Mouse (Mus musculus) heart, embryonic 12.5 days (tissue): ENCODE measurements around the gene Cxadr. TPM values are rescaled to one million over a fixed set of nuclear protein-coding genes. Genes with fewer than 3 reads are reported as not detected.

Source experiments
- ATAC-seq: fragments of 200-750 bp; cut with Nextera tagmentation; 2 replicates; pipeline ENCODE4 v1.8.0; 2017; ENCODE audit warnings: moderate TSS enrichment, moderate library complexity; ENCODE audit not compliant: insufficient number of reproducible peaks, low FRiP score
- H3K27ac ChIP-seq: fragments of 300-500 bp; sonication (generic); 2 replicates; pipeline ENCODE4 v1.5.1; 2016; ENCODE audit warnings: mild to moderate bottlenecking, moderate library complexity; ENCODE audit not compliant: poor library complexity, severe bottlenecking
- H3K27me3 ChIP-seq: fragments of 300-500 bp; sonication (generic); replicated peaks from 2 replicates; pipeline ENCODE4 v1.6.1; 2016; ENCODE audit warnings: mild to moderate bottlenecking, moderate library complexity
- H3K36me3 ChIP-seq: fragments of 300-500 bp; sonication (generic); 2 replicates; pipeline ENCODE4 v1.6.1; 2016; ENCODE audit warnings: mild to moderate bottlenecking, moderate library complexity
- H3K4me1 ChIP-seq: fragments of 300-500 bp; sonication (generic); replicated peaks from 2 replicates; pipeline ENCODE4 v1.6.1; 2016; ENCODE audit warnings: mild to moderate bottlenecking
- H3K4me2 ChIP-seq: fragments of 300-500 bp; sonication (generic); 2 replicates; pipeline ENCODE4 v1.6.1; 2016; ENCODE audit warnings: mild to moderate bottlenecking, moderate library complexity
- H3K4me3 ChIP-seq: fragments of 300-500 bp; sonication (generic); 2 replicates; pipeline ENCODE4 v1.5.1; 2016; ENCODE audit warnings: mild to moderate bottlenecking
- H3K9ac ChIP-seq: fragments of 300-500 bp; sonication (generic); 2 replicates; pipeline ENCODE4 v1.6.1; 2016; ENCODE audit warnings: mild to moderate bottlenecking, moderate library complexity
- H3K9me3 ChIP-seq: fragments of 300-500 bp; sonication (generic); replicated peaks from 2 replicates; pipeline ENCODE4 v1.6.1; 2016; ENCODE audit warnings: mild to moderate bottlenecking, moderate library complexity
- WGBS: fragments of 180-500 bp; shearing (Covaris S2); methylation state at CpG from one replicate; pipeline ENCODE4 v1.1.7; 2016; 5-methylcytosine and 5-hydroxymethylcytosine counted together
- polyA plus RNA-seq: library from polyadenylated mRNA; unstranded; fragments of >200 nt; fragmentation: Nextera tagmentation; extraction: Ambion mirVana; gene quantifications from 2 replicates; pipeline ENCODE4 v1.2.1, GENCODE M21; 2016

Cxadr gene
- polyA plus RNA-seq, 1 experiment from 2014 or later, result 43.6 TPM

DNA sequence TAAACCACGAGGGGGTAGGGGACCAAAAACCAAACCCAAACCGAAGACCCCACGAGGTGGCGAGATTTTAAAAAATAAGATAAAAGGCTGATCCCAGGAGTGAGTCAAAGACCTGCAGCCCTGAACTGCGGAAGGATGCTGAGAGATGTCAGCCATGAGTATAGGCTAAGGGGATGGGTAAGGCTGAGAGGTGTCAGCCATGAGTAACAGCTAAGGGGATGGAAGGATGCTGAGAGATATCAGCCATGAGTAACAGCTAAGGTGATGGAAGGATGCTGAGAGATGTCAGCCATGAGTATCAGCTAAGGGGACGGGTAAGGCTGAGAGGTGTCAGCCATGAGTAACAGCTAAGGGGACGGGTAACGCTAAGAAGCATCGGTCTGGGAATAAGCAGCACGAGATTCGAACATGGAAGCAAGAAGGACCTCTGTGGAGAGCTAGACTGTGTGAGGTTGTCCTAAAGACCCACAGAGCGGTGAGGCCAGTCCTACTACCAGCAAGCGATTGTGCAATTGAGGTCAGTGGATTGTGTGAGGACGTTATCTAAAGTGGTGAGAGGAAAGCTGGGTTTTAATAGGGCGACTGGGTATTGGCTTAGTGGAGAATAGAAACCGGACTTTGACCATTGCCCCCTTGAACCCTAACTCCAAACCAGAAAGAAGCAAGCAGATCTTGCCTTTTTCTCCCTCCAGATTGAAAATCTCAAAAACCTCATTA is 6.3 kb downstream of the Cxadr start:
- 77% methylated on average over 16 of the region's 16 CpGs for WGBS
- Histone ChIP-seq H3K4me1 (peaks cover 59% of the 10 kb centered on the region), H3K9me3 (no peaks in the 10 kb centered on the region), H3K4me2 (no peak overlapping the region), H3K9ac (no peak overlapping the region), H3K36me3 (no peaks in the 10 kb centered on the region), H3K27me3 (no peaks in the 10 kb centered on the region), H3K27ac (no peak overlapping the region), H3K4me3 (no peak overlapping the region)
- no peak for ATAC-seq

DNA sequence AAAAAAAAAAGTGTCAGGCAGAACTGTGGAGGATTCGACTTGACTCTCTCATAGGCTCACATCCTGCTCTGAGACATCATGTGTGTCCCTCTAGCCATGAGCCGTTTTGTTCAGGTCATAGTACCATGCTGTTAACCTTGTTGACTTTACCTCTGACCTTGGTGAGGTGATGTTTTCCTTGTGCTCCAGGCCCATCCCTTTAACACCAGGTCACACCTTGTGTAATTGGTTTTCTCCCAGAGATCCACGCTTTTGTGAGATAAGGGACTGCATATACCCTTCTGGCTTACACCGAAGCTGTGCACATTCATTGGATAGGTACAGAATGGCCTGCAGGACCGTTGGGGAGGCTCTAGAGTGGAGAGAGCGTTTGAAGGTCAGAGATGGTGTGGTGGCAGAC is 8.0 kb downstream of the Cxadr start:
- Histone ChIP-seq H3K36me3 (no peaks in the 10 kb centered on the region), H3K9ac (no peak overlapping the region), H3K4me2 (no peak overlapping the region), H3K27me3 (no peaks in the 10 kb centered on the region), H3K27ac (no peak overlapping the region), H3K4me1 (peaks cover 67% of the 10 kb centered on the region), H3K4me3 (no peak overlapping the region), H3K9me3 (no peaks in the 10 kb centered on the region)
- ATAC-seq, result no peak
- 44% methylated on average over 6 of the region's 6 CpGs for WGBS

DNA sequence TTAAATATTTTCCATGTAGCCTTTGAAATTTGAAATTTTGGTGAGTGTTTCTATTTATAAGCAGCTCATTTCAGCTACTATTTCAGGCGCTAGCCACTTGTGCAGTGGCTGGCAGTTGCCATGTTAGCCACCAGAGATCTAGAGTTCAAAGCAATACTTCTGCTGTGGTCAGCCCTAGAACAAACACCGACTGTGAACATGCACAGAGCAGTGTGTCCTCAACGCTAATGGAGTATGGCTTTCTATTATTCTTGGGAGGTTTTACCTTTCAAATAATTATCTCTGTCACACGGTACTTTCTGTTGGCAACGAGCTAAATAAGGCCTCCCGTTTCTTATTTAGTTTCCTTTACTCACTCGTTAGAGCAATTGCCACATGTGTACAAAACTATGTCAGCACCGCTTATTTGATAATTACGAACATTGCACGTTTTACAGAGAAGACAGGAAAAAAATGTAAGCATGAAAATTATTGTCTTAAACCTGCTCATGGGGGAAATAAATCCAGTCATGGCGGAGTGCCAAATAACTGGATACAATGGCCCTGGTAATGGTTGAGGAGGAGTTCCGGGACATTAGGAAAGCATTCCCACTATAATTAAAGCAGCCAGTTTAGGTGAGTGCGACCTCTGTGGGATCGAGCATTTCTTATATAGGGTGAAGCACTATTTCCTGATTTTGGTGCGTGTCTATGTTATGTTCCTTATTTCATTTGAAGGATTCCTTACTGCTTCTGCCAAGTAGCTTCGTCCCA is 12.0 kb downstream of the Cxadr start:
- H3K9ac ChIP-seq, result no peak overlapping the region
- H3K9me3 ChIP-seq, result no peaks in the 10 kb centered on the region
- H3K27ac ChIP-seq, result peak overlapping the region; percentile 50
- no peaks in the 10 kb centered on the region for H3K36me3 ChIP-seq
- WGBS, result 63% methylated on average over 16 of the region's 16 CpGs
- peak overlapping the region; percentile 47; the same call in 1 of the 2 replicates for H3K4me2 ChIP-seq
- ATAC-seq, result no peak
- peaks cover 70% of the 10 kb centered on the region for H3K4me1 ChIP-seq
- H3K4me3 ChIP-seq, result no peak overlapping the region
- H3K27me3 ChIP-seq, result no peaks in the 10 kb centered on the region

DNA sequence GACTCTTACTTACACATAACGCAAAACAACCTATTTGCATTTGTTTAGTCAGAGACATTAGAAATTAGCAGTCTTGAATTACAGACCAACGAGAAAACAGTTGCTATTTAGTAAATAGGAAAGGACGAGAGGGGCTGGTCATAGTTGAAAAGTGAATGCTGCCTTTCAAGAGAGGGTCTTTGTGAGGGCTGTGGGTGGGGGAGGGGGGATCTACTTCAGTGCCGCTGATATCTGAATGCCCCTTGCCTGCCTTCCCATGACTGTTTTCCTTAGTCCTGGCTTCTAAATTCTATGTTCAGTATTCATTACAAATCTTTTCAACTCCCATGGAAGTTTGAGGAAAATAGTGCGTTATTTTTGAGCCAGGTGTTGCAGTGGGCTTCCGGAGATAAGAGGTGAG is 12.7 kb downstream of the Cxadr start:
- peaks cover 71% of the 10 kb centered on the region for H3K4me1 ChIP-seq

DNA sequence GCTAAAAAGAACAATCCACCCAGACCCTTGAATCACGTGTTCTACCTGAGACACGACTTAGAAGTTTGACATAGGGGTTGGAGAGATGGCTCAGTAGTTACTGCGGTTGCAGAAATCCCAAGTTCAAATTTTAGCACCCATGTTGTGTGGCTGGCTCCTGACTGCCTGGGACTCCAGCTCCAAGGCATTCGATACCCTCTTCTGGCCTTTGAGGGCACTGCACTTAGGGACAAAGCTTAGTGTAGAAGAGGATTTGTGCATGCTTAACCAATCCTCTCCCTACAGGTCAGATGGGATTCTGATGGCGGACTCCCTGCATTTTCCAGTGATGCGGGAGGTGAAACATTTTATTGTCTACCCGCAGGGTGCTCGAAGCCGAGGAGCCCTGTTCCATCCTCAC is 15.6 kb downstream of the Cxadr start:
- Histone ChIP-seq H3K4me3 (no peak overlapping the region), H3K36me3 (no peaks in the 10 kb centered on the region), H3K4me2 (no peak overlapping the region), H3K9ac (no peak overlapping the region), H3K27me3 (no peaks in the 10 kb centered on the region), H3K9me3 (no peaks in the 10 kb centered on the region), H3K27ac (no peak overlapping the region), H3K4me1 (peaks cover 65% of the 10 kb centered on the region)
- 74% methylated on average over 9 of the region's 9 CpGs for WGBS
- ATAC-seq, result no peak

More for the DNA sequence above, 12.7 kb downstream of the Cxadr start:
- Histone ChIP-seq H3K27me3 (no peaks in the 10 kb centered on the region), H3K4me3 (no peak overlapping the region), H3K36me3 (no peaks in the 10 kb centered on the region), H3K9ac (no peak overlapping the region), H3K4me2 (peak overlapping the region; percentile 47), H3K27ac (peak overlapping the region; percentile 50), H3K9me3 (no peaks in the 10 kb centered on the region)
- 43% methylated on average over 6 of the region's 6 CpGs for WGBS
- no peak for ATAC-seq

DNA sequence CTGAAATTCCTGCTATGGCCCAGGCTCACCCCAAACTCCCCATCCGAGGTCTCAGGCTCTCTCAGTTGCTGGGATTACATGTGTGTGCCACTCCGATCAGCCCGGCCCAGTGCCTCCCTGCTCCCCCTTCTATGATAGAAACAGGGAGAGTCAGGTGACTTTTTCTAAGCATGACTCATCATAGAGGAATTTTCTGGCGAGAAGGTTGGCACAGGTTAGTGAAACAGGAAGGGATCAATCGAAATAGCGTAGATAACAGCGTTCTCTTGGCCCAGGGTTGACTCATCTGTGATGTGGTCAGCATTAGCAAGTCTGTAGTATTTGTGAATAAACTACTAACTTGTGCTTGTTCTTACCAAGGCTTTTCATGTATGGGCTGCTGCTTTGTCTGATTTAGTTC is 16.7 kb downstream of the Cxadr start:
- Histone ChIP-seq H3K4me3 (no peak overlapping the region), H3K36me3 (no peaks in the 10 kb centered on the region), H3K4me1 (peaks cover 67% of the 10 kb centered on the region), H3K27ac (peak overlapping the region; percentile 44), H3K9me3 (no peaks in the 10 kb centered on the region), H3K9ac (peak overlapping the region; percentile 31; the same call in 1 of the 2 replicates), H3K27me3 (no peaks in the 10 kb centered on the region), H3K4me2 (peak overlapping the region; percentile 42)
- WGBS, result 17% methylated on average over 7 of the region's 7 CpGs
- ATAC-seq, result peak; percentile 47; the same call in 1 of the 2 replicates

DNA sequence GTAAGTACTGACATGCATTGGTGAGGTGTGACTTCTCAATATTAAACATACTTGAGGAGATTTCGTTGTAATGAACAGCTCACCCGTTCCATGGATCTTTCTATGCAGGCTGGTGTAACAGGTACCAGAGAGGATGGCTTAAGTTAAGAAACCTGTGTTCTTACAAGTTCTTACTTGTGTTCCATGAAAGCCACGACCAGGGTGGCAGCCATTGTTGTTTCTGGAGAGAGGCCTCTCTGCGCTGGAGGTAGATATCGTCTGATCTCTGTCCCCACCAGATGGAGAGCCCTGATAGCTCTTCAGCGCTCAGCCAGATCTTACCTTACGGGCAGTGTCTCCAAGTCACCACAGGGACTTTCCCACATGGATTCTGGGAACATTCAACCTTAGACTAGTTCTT is 18.4 kb downstream of the Cxadr start:
- H3K9ac ChIP-seq, result no peak overlapping the region
- no peaks in the 10 kb centered on the region for H3K9me3 ChIP-seq
- H3K4me3 ChIP-seq, result no peak overlapping the region
- 0 out of 2 replicates have a peak overlapping the region, but pooled peaks have one; percentile 15 for H3K27ac ChIP-seq
- H3K4me1 ChIP-seq, result peaks cover 53% of the 10 kb centered on the region
- WGBS, result 76% methylated on average over 7 of the region's 7 CpGs
- no peak overlapping the region for H3K4me2 ChIP-seq
- H3K36me3 ChIP-seq, result no peaks in the 10 kb centered on the region
- no peaks in the 10 kb centered on the region for H3K27me3 ChIP-seq
- no peak for ATAC-seq

DNA sequence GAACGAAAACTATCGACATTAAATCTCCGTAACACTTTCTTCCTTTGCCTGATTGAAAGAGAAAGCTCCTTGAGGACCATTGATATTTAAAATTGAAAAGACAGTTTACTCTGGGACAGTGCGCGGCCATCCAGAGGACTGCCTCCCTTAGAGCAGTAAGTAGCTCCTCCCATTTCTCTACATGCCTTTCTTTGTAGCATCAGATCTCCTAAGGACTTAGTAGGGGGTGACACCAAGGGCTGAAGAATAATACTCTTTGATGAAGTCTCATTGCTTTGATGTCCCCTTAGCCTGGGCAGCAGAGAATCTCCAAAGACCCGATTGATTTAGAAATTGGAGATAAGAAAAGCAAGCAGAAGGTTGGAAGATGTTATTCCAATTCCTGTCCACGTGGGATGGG is 20.3 kb downstream of the Cxadr start:
- Histone ChIP-seq H3K36me3 (no peaks in the 10 kb centered on the region; the same call in 1 of the 2 replicates), H3K4me3 (no peak overlapping the region), H3K4me2 (peak overlapping the region; percentile 56), H3K27ac (peak overlapping the region; percentile 33; the same call in 1 of the 2 replicates), H3K4me1 (peaks cover 48% of the 10 kb centered on the region), H3K9ac (no peak overlapping the region), H3K9me3 (no peaks in the 10 kb centered on the region), H3K27me3 (no peaks in the 10 kb centered on the region)
- ATAC-seq, result no peak
- 6% methylated on average over 7 of the region's 7 CpGs for WGBS

DNA sequence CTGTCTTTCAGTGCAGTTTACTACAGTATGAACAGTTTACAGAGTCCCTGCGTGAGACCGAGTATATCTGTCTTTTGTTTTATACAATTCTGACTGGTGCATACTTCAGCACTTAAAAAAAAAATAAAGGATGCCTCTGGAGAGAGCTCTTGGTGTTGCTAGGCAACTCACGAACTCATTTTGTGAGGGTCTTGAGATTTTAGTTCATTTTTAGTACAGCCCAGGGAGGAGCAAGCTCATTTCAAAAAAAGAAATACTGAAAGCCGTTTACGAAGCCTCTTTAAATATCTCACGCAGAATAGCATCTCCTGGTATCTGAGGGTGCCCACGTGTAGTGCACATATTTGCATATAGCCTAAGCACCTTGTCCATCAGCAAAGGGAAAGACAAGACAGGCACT is 20.9 kb downstream of the Cxadr start:
- Histone ChIP-seq H3K4me3 (peak overlapping the region; percentile 8; the same call in 1 of the 2 replicates), H3K27ac (peak overlapping the region; percentile 33; the same call in 1 of the 2 replicates), H3K9ac (no peak overlapping the region), H3K4me1 (peaks cover 51% of the 10 kb centered on the region), H3K27me3 (no peaks in the 10 kb centered on the region), H3K4me2 (peak overlapping the region; percentile 56), H3K36me3 (peaks cover 5% of the 10 kb centered on the region; the same call in 1 of the 2 replicates), H3K9me3 (no peaks in the 10 kb centered on the region)
- WGBS, result 28% methylated on average over 7 of the region's 7 CpGs
- no peak for ATAC-seq

DNA sequence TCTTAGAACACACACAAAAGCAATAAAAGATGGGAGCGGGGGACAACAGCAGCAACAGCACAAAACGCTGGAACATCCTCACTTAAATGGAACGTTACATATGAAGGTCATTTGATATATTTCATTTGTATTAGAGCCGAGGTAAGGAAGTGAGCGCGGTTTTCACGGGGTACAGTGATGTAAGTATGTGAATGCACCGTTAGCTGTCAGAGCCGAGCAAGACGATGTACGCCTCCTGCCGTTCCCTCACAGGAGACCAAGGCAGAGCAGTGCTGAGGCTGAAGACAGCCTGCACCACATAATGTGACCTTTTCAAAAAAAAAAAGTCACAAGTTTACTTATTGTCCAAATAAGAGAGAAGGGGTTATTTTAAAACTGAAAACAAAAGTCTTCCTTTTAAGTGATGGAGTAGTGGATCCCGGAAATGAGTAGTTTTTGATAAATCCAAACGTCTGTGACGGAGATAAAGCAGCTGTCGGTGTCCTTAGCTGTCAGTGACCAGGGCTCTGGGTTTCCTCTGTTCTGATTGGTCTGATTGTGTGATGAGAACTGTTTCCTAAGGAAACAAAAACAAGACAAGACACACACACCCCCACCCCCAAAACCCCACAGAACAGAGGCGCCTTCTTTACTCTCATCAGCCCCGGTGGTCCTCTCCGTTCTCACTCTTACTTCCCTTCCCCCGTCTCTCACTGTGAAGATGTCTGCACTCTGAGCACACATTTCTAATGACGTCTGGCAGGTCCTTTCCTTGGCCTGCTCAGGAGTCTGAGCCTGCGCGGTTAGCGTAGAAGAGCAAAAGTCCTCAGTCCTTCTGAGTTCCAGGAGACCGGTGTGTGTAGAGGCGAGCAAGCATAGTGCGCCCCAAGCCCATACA is 24.9 kb downstream of the Cxadr start:
- peak; percentile 58; the same call in 1 of the 2 replicates for ATAC-seq
- Histone ChIP-seq H3K9ac (no peak overlapping the region), H3K4me3 (no peak overlapping the region), H3K36me3 (peaks cover 22% of the 10 kb centered on the region), H3K27ac (no peak overlapping the region), H3K27me3 (no peaks in the 10 kb centered on the region), H3K9me3 (no peaks in the 10 kb centered on the region), H3K4me1 (peaks cover 25% of the 10 kb centered on the region), H3K4me2 (peak overlapping the region; percentile 44)
- WGBS, result 48% methylated on average over 27 of the region's 27 CpGs

DNA sequence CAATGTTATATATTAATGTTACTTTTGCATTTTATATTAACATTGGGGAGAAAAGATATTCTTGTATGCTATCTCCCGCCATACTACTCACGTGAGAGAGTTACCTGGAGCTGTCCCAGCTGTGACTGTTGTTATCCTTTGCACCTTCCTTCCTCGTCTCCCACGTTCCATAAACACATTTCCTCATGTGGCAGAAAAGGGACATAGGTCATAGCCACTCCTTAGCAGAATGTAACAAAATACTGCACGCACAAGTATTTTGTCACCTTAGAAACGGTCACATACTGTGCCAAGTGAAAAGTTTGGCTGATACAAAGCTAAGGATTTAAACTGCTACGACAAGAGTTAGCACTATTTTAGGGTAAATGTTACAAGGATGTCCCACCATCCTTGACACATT is 26.3 kb downstream of the Cxadr start:
- Histone ChIP-seq H3K4me1 (peaks cover 14% of the 10 kb centered on the region), H3K4me3 (no peak overlapping the region), H3K27me3 (no peaks in the 10 kb centered on the region), H3K9me3 (no peaks in the 10 kb centered on the region), H3K36me3 (peaks cover 22% of the 10 kb centered on the region), H3K4me2 (no peak overlapping the region), H3K9ac (no peak overlapping the region), H3K27ac (no peak overlapping the region)
- ATAC-seq, result no peak
- 90% methylated on average over 7 of the region's 7 CpGs for WGBS
